Mouse (Mus musculus) liver, embryonic 16.5 days (tissue): ENCODE measurements around the gene Iars2. TPM values are rescaled to one million over a fixed set of nuclear protein-coding genes. Genes with fewer than 3 reads are reported as not detected.

Experiments
- ATAC-seq: fragments of 200-750 bp; cut with Nextera tagmentation; 2 replicates; pipeline ENCODE4 v1.8.0; 2017; ENCODE audit warnings: low read depth, mild to moderate bottlenecking, moderate number of reproducible peaks, moderate library complexity
- H3K27ac ChIP-seq: fragments of 300-500 bp; sonication (generic); 2 replicates; pipeline ENCODE4 v1.5.1; 2014; ENCODE audit warnings: mild to moderate bottlenecking, low read length
- H3K27me3 ChIP-seq: fragments of 300-500 bp; sonication (generic); 2 replicates; pipeline ENCODE4 v1.6.1; 2014; ENCODE audit warnings: low read depth, low read length, mixed read lengths; ENCODE audit not compliant: control insufficient read depth, insufficient read depth
- H3K36me3 ChIP-seq: fragments of 300-500 bp; sonication (generic); 2 replicates; pipeline ENCODE4 v1.6.1; 2014; ENCODE audit warnings: mild to moderate bottlenecking; ENCODE audit not compliant: control insufficient read depth, insufficient read depth
- H3K4me1 ChIP-seq: fragments of 300-500 bp; sonication (generic); 2 replicates; pipeline ENCODE4 v1.6.1; 2014; ENCODE audit warnings: low read depth, low read length, mixed read lengths; ENCODE audit not compliant: control insufficient read depth
- H3K4me2 ChIP-seq: fragments of 300-500 bp; sonication (generic); 2 replicates; pipeline ENCODE4 v1.6.1; 2014; ENCODE audit warnings: low read depth, low read length, mixed read lengths
- H3K4me3 ChIP-seq: fragments of 300-500 bp; sonication (generic); 2 replicates; pipeline ENCODE4 v1.5.1; 2014; ENCODE audit warnings: low read depth, mild to moderate bottlenecking, low read length
- H3K9ac ChIP-seq: fragments of 300-500 bp; sonication (generic); 2 replicates; pipeline ENCODE4 v1.6.1; 2014; ENCODE audit warnings: low read depth, low read length
- H3K9me3 ChIP-seq: fragments of 300-500 bp; sonication (generic); replicated peaks from 2 replicates; pipeline ENCODE4 v1.6.1; 2016; ENCODE audit warnings: low read length; ENCODE audit not compliant: control insufficient read depth
- WGBS: fragments of 180-500 bp; shearing (Covaris S2); extraction: QIAGEN DNeasy Blood & Tissue Kit; methylation state at CpG from one replicate; pipeline ENCODE4 v1.1.7; 2014; ENCODE audit not compliant: insufficient replicate concordance; 5-methylcytosine and 5-hydroxymethylcytosine counted together
- polyA plus RNA-seq: library from polyadenylated mRNA; unstranded; fragments of >200 nt; fragmentation: Nextera tagmentation; extraction: Ambion mirVana; gene quantifications from 2 replicates; pipeline ENCODE4 v1.2.1, GENCODE M21; 2015

Iars2 gene
- polyA plus RNA-seq, 1 experiment from 2014 or later = 17.5 TPM

GRCm38 (mm10) chr1:185279288-185279687 lies 49.9 kb downstream of the Iars2 start:
- Histone ChIP-seq H3K9me3 (no peaks in the 10 kb centered on the region), H3K4me1 (no peaks in the 10 kb centered on the region), H3K4me3 (no peak overlapping the region), H3K36me3 (peaks cover 39% of the 10 kb centered on the region), H3K27me3 (no peaks in the 10 kb centered on the region), H3K4me2 (no peak overlapping the region), H3K27ac (no peak overlapping the region), H3K9ac (no peak overlapping the region)
- WGBS = 68% methylated on average over 9 of the region's 9 CpGs
- peak; percentile 14; the same call in 1 of the 2 replicates for ATAC-seq

GRCm38 (mm10) chr1:185277022-185277421 lies 52.2 kb downstream of the Iars2 start:
- Histone ChIP-seq H3K4me1 (no peaks in the 10 kb centered on the region), H3K9me3 (no peaks in the 10 kb centered on the region), H3K27me3 (no peaks in the 10 kb centered on the region), H3K36me3 (peaks cover 33% of the 10 kb centered on the region), H3K9ac (no peak overlapping the region), H3K27ac (no peak overlapping the region), H3K4me2 (no peak overlapping the region), H3K4me3 (no peak overlapping the region)
- peak; percentile 30; the same call in 1 of the 2 replicates for ATAC-seq
- 73% methylated on average over 11 of the region's 11 CpGs for WGBS

- WGBS = 82% methylated on average over 7 of the region's 7 CpGs
- peaks cover 42% of the 10 kb centered on the region for H3K36me3 ChIP-seq
- H3K9me3 ChIP-seq = no peaks in the 10 kb centered on the region
- no peak for ATAC-seq
- no peaks in the 10 kb centered on the region for H3K27me3 ChIP-seq
- H3K9ac ChIP-seq = no peak overlapping the region
- no peak overlapping the region for H3K27ac ChIP-seq
- no peak overlapping the region for H3K4me2 ChIP-seq
- no peak overlapping the region for H3K4me3 ChIP-seq
- no peaks in the 10 kb centered on the region for H3K4me1 ChIP-seq
Observed at GRCm38 (mm10) chr1:185275976-185276375, 53.2 kb downstream of the Iars2 start.

- no peaks in the 10 kb centered on the region for H3K9me3 ChIP-seq
- no peak overlapping the region for H3K27ac ChIP-seq
- H3K4me2 ChIP-seq = no peak overlapping the region
- peaks cover 42% of the 10 kb centered on the region for H3K36me3 ChIP-seq
- no peak overlapping the region for H3K9ac ChIP-seq
- H3K27me3 ChIP-seq = no peaks in the 10 kb centered on the region
- H3K4me3 ChIP-seq = no peak overlapping the region
- WGBS = 67% methylated on average over 5 of the region's 5 CpGs
- no peaks in the 10 kb centered on the region for H3K4me1 ChIP-seq
- no peak for ATAC-seq
Observed at GRCm38 (mm10) chr1:185274819-185275545, 54.2 kb downstream of the Iars2 start.

GRCm38 (mm10) chr1:185271373-185271772 lies 57.8 kb downstream of the Iars2 start:
- no peak overlapping the region for H3K27ac ChIP-seq
- WGBS = 81% methylated on average over 9 of the region's 9 CpGs

GRCm38 (mm10) chr1:185270403-185271097 lies 58.6 kb downstream of the Iars2 start:
- Histone ChIP-seq H3K4me3 (no peak overlapping the region), H3K36me3 (peaks cover 24% of the 10 kb centered on the region), H3K9me3 (no peaks in the 10 kb centered on the region), H3K27ac (no peak overlapping the region), H3K4me2 (no peak overlapping the region), H3K27me3 (no peaks in the 10 kb centered on the region), H3K9ac (no peak overlapping the region), H3K4me1 (no peaks in the 10 kb centered on the region; the same call in 1 of the 2 replicates)
- 80% methylated on average over 8 of the region's 8 CpGs for WGBS
- no peak for ATAC-seq

More at GRCm38 (mm10) chr1:185271373-185271772, 57.8 kb downstream of the Iars2 start:
- Histone ChIP-seq H3K9me3 (no peaks in the 10 kb centered on the region), H3K4me3 (no peak overlapping the region), H3K27me3 (no peaks in the 10 kb centered on the region), H3K4me1 (no peaks in the 10 kb centered on the region; the same call in 1 of the 2 replicates), H3K4me2 (no peak overlapping the region), H3K9ac (no peak overlapping the region), H3K36me3 (peaks cover 28% of the 10 kb centered on the region)
- ATAC-seq = no peak

- Histone ChIP-seq H3K27me3 (no peaks in the 10 kb centered on the region), H3K4me1 (no peaks in the 10 kb centered on the region; the same call in 1 of the 2 replicates), H3K9ac (no peak overlapping the region), H3K27ac (no peak overlapping the region; the same call in 1 of the 2 replicates), H3K4me3 (no peak overlapping the region), H3K36me3 (peaks cover 30% of the 10 kb centered on the region), H3K9me3 (no peaks in the 10 kb centered on the region), H3K4me2 (no peak overlapping the region)
- WGBS = 68% methylated on average over 4 of the region's 4 CpGs
- ATAC-seq = peak; percentile 51; the same call in 1 of the 2 replicates
Observed at GRCm38 (mm10) chr1:185268675-185269074, 60.5 kb downstream of the Iars2 start.

GRCm38 (mm10) chr1:185262565-185262964 lies 66.6 kb downstream of the Iars2 start:
- ATAC-seq = 0 out of 2 replicates have a peak, but pooled peaks have one; percentile 21
- peaks cover 23% of the 10 kb centered on the region for H3K36me3 ChIP-seq

GRCm38 (mm10) chr1:185256753-185257152 lies 72.4 kb downstream of the Iars2 start:
- Histone ChIP-seq H3K4me3 (no peak overlapping the region), H3K36me3 (peaks cover 22% of the 10 kb centered on the region), H3K4me1 (peaks cover 5% of the 10 kb centered on the region), H3K27me3 (no peaks in the 10 kb centered on the region), H3K9me3 (no peaks in the 10 kb centered on the region), H3K27ac (no peak overlapping the region; the same call in 1 of the 2 replicates), H3K9ac (no peak overlapping the region), H3K4me2 (no peak overlapping the region)
- peak; percentile 56; the same call in 1 of the 2 replicates for ATAC-seq
- WGBS = 69% methylated on average over 3 of the region's 3 CpGs

More at GRCm38 (mm10) chr1:185262565-185262964, 66.6 kb downstream of the Iars2 start:
- Histone ChIP-seq H3K4me2 (no peak overlapping the region), H3K4me3 (no peak overlapping the region), H3K9me3 (no peaks in the 10 kb centered on the region), H3K4me1 (no peaks in the 10 kb centered on the region), H3K27me3 (no peaks in the 10 kb centered on the region), H3K27ac (no peak overlapping the region), H3K9ac (no peak overlapping the region)
- WGBS = 66% methylated on average over 14 of the region's 14 CpGs
